Mouse (Mus musculus) gastrocnemius, postnatal 14 days (tissue): ENCODE results near the gene Nudt5. TPM values are rescaled to one million over a fixed set of nuclear protein-coding genes. Genes with fewer than 3 reads are reported as not detected.
"Not testable (repeated sequence)": the region's sequence is repeated elsewhere in the genome, so short reads cannot be mapped to it uniquely, and the experiment has no call there.

Experiments
- DNase-seq: peaks from one replicate; pipeline ENCODE4 v3.0.0; 2021; ENCODE audit warnings: mixed read lengths
- intact Hi-C: fragments of 180-260 bp; cut with DNase I; formaldehyde crosslinking; loops from one replicate; pipeline ENCODE4 v1.15.1; 2025; ENCODE audit warnings: low total_unique reads
- long read RNA-seq, 2 experiments: library from polyadenylated mRNA; stranded (forward); transcript quantifications; one replicate each; pipeline ENCODE4 v2.0.0; 2021
- total RNA-seq, 2 experiments: library from RNA; stranded (reverse); gene quantifications; 2 replicates each; pipeline ENCODE4 v1.2.3; 2021

Nudt5 gene
- total RNA-seq, result 1 to 10 TPM; 4.9 to 8.2 TPM
- long read RNA-seq, experiment 1, partial matches to known transcripts, result 0 of 3 reads
- long read RNA-seq, experiment 1, other reads (novel, unspliced or antisense), result 3 of 3 reads
- long read RNA-seq, experiment 2, partial matches to known transcripts, result 0 of 2 reads
- long read RNA-seq, experiment 2, other reads (novel, unspliced or antisense), result 2 of 2 reads

- DNase-seq, result peak; percentile 86
- intact Hi-C loops, result no loop called here
Measured at GRCm38 (mm10) chr2:5844873-5845631, at the start of gene Nudt5, which contains the start of gene Cdc123. Nudt5 (plus strand) TSS chr2:5845019. Cdc123 (minus strand) TSS chr2:5845164.

DNA sequence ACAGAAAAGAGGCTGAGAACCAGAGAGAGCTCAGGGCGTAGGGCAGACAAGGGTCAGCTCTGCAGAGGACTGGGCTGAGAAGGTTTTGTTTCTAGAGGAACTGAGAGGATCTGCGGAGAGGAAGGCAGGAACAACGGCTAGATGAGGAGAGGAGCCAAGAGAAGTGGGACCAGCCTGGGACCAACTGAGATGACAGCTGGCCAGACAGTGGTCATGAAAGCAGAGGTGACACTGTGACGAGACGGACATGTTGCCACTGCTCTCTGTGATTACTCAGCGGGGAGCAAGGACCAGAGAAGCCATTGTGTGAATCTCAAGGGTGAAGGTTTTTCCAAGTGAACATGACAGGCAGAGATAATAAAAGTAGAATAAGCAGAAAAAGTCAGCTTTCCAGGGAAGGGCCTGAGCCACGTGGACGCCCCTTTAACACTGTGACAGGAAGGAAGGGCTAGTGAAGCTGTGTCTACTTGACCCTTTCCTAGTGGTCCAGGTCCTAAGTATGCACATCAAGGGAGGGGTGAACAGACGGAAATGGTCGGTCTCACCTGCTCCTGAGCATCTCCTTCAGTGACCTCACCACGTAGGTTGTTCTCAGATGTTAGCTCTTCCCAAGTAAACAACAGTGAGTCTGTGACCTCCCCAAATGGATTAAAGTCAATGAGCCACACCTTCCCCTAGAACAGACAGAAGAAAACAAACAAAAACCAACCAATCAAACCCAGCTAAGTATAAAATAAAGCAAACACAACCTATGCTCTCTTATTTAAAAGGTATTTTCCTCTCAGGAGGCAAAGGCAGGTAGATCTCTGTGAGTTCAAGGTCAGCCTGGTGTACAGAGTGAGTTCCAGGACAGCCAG, 46.8 kb upstream of the Nudt5 start:
- intact Hi-C loops, result no loop called here
- no peak for DNase-seq

DNA sequence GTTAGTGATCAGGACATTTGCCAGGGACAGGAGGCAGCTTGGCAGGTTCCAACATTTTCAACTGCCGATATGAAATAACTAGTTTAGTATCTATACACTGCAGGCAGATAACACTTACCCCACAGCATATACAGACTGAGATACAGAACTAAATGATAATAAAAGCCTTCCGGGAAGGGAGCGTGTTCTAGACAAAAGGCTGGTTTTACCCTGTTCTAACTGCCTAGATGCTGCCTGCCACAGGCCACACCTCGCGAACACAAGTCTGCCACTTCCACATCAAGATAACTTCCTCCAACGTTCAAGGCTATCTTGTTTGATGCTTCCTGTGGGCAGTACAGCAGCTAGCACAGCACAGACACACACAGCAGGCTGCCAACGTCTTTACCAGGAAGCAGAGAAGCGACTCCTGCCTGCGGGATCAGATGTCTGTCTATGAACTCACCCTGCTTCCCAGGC, 43.6 kb upstream of the Nudt5 start:
- no peak for DNase-seq
- intact Hi-C loops, result no loop called here

DNA sequence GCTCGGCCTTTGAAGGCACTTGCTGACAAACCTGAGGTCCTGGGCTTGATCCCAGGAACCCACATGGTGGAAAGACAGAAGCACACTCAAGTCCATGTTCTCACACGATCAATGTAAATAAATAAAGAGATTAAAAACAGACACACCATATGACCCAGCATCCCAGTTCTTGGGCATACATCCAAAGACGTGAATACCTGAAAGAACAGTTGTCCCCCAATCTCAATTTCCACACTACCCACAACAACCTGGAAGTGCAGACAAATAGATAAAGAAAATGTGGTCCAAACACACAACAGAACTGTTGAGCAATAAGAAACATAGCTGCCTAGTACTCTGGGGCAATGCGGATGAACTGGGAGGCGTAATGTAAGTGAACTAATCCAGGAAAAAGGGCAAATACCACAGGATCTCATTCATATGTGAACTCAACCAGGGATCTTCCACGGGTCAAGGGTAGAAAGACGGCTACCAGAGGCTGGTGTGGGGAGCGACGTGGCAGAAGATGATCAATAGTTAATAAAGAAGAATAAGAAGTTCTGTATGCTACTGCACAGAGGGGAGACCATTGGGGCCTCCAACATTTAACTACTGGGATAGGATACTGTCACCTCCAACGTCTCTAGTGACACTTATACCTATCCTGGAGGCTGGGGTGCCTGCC, 42.8 kb upstream of the Nudt5 start:
- no peak for DNase-seq
- intact Hi-C loops, result no loop called here

GRCm38 (mm10) chr2:5804440-5805045, 40.3 kb upstream of the Nudt5 start:
- no peak for DNase-seq
- intact Hi-C loops, result no loop called here

DNA sequence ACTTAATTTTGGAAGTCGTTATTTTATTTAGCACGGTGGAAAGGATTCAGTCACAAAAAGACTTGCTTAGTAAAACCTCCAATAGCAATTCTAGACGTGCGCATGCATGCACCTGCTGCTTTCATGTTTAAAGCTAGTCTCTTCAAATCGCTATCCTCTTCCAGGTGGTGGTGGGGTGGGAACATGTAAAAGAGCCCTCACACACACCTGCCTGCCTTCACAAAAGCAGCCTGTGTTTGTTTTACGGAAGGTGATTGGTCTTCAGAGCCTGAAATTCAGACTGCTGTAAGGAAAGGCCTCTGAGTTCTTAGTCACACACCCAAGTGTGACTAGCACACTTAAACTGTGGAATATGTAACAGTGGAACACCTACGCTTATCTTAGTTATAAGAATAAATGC, 39.6 kb upstream of the Nudt5 start:
- intact Hi-C loops, result no loop called here
- no peak for DNase-seq

- intact Hi-C loops, result not testable (repeated sequence)
Measured at GRCm38 (mm10) chr2:5806201-5806600, 38.6 kb upstream of the Nudt5 start.

DNA sequence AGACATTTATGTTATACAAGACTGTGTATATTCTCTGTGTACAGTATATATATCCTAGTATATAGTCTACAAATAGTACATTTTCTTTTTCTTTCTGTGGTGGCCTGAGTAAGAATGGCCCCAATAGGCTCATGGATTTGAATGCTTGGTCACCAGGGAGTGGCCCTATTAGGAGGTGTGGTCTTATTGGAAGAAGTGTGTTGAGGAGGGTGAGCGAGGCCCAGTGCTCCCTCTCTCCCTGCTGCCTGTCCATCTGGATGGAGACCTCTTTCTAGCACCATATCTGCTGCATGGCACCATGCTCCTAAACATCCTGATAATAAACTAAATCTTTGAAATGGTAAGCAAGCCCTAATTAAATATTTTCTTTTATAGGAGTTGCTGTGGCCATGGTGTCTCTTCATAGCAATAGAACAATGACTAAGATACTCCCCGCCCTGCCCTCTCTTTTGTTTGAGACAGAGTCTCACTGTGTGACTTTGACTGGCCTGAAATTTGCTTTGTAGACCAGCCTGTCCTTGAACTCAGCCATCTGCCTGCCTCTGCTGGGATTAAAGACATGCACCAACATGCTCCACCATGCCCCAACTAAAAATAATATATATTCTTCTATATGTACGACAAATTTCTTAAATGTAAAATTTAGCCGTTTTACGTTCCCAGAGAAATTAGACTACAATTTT, 34.6 kb upstream of the Nudt5 start:
- no peak for DNase-seq
- intact Hi-C loops, result no loop called here

More at GRCm38 (mm10) chr2:5806201-5806600, 38.6 kb upstream of the Nudt5 start:
- not testable (repeated sequence) for DNase-seq

GRCm38 (mm10) chr2:5811235-5811782, 33.5 kb upstream of the Nudt5 start:
- intact Hi-C loops, result no loop called here
- no peak for DNase-seq

DNA sequence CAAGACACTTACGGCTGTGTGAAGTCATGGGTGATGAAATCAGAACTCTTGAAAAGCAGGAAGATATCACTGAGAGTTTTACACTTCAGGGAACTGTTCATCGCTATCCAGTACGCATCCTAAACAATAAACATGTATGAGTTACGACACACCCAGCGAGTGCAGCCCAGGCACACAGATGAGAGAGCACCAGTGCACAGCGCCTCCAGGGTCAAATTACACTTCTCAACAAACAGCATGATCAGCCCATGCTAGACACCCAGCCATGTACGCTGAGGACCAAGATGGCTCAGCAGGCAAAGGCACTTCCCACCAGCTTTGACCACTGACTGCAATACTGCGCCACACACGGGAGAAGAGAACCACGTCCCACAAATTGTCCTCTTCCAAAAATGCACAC, 23.6 kb upstream of the Nudt5 start:
- no peak for DNase-seq
- intact Hi-C loops, result no loop called here

- intact Hi-C loops, result no loop called here
- DNase-seq, result no peak
Measured at GRCm38 (mm10) chr2:5822449-5822848, 22.4 kb upstream of the Nudt5 start.

DNA sequence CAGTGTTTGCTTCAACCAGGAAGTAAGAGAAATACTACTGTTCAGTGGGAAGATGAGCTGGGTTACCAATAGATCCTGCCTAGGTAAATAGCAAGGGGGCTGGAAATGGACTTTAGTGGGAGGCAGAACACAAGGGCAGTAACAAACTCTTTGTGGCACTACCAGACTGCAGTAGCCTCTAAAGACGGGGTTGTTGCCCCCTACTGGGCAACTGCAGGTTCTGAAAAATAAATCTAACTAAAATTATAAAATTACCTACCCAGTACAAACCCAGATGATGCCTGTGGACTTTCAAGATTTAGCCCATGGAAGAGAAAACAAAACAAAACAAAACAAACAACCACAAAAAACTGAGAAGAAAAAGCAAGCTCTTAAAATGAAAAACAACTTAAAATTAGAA, 20.6 kb upstream of the Nudt5 start:
- DNase-seq, result no peak
- intact Hi-C loops, result no loop called here

DNA sequence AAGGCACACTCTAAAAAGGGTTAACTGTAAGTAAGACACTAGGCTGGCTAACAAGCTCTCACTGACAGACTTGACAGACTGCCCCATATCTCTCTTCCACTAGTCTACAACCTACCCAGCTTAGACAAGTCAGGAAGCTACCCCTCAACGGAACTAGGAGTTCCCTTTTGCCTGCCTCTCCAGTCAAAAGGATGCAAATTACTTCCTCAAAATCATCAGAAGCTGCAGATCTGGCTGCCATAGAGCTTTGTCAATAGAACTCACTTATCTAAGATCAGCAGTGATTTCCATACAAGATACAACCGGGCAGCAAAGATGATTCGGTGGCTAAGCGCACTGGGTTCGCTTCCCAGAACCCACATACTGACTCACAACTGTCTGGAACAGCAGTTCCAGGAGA, 20.1 kb upstream of the Nudt5 start:
- no peak for DNase-seq
- intact Hi-C loops, result no loop called here

GRCm38 (mm10) chr2:5825265-5825913, 19.4 kb upstream of the Nudt5 start:
- DNase-seq, result no peak
- intact Hi-C loops, result no loop called here

- intact Hi-C loops, result no loop called here
- no peak for DNase-seq
Measured at GRCm38 (mm10) chr2:5840815-5841214, 4.0 kb upstream of the Nudt5 start.

GRCm38 (mm10) chr2:5844181-5844872, 492 bp upstream of the Nudt5 start:
- intact Hi-C loops, result no loop called here
- DNase-seq, result peak; percentile 8

DNA sequence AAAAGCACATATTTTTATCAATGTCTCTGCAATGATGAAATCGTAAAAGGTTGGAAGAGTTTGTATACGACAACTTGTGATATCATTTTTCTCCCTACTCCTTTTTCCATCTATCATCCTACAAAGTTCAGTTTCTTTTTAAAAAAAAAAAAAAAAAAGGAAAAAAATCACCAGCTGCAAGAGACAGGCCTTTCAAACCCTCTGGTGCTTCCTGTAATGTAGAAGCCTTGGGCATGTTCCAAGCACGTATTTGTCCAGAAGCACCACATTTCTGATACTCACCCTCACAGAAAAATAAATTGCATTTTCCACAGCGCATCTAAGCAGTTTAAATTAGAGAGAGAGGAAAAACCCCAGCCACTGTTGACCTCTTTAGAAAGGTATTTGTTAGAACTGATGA, 1.0 kb downstream of the Nudt5 start:
- intact Hi-C loops, result no loop called here

More for the DNA sequence above, 1.0 kb downstream of the Nudt5 start:
- no peak for DNase-seq
